Mouse (Mus musculus) heart, postnatal 14 days (tissue): ENCODE data around the gene Krt80. TPM values are rescaled to one million over a fixed set of nuclear protein-coding genes. Genes with fewer than 3 reads are reported as not detected.

Experiments
- DNase-seq, 2 experiments: peaks; one replicate each; pipeline ENCODE4 v3.0.0; 2021 to 2022
- intact Hi-C: fragments of 180-260 bp; cut with DNase I; formaldehyde crosslinking; loops from one replicate; pipeline ENCODE4 v1.15.1; 2025
- total RNA-seq, 2 experiments: library from RNA; stranded (reverse); gene quantifications; 2 replicates each; pipeline ENCODE4 v1.2.3; 2021

Krt80 gene
- total RNA-seq, 2 experiments from 2014 or later, result 1.1 to 1.6 TPM

DNA sequence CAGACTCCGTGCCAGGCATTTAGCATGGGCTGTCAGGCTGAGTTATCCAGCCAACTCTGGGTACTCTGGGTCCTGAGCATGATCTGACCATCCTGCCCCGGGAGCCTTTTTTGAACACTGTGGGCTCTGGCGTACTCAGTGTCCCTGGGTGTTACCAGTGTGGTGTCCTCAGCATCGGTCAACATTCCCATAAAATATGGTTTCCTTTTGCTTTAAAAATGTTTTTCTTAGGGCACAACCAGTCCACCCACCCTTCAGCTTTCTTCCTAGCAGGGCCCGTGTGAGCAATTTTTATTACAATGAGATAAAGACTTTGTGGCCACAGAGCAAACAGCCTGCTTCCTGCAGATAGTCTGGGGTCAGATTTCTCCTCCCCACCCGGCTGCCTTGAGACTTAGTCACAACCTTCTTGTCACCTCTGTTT, 49.3 kb downstream of the Krt80 start:
- no peak for DNase-seq
- intact Hi-C loops, result no loop called here

- no peak for DNase-seq
- intact Hi-C loops, result no loop called here
These were observed 49.8 kb downstream of the Krt80 start for GRCm38 (mm10) chr15:101320010-101320617.

DNA sequence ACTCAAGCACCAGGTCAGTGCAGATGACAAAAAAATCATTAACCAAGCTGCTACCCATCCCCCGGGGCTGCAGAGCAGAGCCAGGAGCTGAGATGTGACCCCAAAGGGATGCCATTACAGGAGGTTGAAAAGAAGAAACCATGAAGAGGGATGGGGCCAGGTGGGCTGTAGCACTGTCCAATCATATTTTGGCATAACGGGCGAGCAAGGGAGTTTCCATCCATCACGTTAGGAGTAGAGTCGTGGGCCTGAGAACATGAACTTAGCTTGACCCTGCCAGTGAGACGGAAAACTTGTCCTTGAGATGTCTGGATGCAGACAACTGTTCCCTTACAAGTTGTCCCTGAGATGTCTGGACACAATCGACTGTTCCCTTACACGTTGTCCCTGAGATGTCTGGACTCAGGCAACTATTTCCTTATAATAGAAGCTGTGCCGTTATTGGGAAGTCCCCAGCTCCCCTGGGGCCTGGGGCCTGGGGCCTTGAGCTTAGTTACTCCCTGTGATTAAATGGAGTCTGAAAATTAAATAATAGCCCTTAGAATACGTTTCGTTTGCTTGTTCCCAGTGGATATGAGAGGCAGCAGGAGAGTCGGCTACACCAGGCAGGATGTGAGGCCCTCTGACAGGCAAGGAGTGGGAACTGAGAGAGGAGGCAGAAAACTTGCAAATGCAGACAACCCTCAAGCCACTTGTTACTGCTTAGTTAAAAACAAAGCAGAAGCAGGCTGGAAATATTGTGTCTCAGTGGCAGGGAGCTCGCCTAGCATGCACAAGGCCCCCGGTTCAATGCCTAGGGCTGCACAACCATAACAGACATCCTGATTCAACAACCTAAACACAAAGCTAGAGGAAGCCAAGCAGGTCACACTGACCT, 50.8 kb downstream of the Krt80 start:
- intact Hi-C loops, result loop anchor here (5.0 kb wide), 1 partner anchor 97 kb away; the partner anchor contains the start of gene Grasp
- DNase-seq, result no peak

DNA sequence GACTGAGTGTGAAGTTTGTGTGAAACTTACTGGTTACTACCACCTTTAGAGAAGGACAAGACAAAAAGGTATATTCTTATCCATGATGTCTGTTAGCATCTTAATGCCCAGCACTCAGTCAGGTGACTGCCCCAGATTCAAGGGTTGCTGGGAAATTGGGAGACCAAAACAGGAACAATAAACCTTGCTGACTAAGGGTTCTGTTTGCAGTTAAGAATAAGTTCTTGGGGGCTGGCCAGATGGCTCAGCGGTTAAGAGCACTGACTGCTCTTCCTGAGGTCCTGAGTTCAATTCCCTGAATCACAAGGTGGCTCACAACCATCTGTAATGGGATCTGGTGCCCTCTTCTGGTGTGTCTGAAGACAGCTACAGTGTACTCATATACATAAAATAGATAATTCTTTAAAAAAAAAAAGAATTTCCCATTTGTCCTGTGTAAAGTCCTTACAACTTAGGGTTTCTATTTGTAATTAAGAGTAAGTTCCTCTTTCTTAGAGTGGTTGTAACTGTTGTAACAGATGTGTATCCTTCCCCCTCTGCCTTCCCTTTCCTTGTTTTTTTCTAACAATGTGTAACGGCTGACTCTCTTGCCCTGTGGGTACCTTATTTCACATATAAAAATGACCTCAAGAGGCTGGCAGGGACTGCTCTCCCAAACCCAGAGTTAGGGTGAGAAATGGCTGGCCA, 52.0 kb downstream of the Krt80 start:
- no peak for DNase-seq
- intact Hi-C loops, result loop anchor here (5.0 kb wide), 1 partner anchor 96 kb away; the partner anchor contains the start of gene Grasp

DNA sequence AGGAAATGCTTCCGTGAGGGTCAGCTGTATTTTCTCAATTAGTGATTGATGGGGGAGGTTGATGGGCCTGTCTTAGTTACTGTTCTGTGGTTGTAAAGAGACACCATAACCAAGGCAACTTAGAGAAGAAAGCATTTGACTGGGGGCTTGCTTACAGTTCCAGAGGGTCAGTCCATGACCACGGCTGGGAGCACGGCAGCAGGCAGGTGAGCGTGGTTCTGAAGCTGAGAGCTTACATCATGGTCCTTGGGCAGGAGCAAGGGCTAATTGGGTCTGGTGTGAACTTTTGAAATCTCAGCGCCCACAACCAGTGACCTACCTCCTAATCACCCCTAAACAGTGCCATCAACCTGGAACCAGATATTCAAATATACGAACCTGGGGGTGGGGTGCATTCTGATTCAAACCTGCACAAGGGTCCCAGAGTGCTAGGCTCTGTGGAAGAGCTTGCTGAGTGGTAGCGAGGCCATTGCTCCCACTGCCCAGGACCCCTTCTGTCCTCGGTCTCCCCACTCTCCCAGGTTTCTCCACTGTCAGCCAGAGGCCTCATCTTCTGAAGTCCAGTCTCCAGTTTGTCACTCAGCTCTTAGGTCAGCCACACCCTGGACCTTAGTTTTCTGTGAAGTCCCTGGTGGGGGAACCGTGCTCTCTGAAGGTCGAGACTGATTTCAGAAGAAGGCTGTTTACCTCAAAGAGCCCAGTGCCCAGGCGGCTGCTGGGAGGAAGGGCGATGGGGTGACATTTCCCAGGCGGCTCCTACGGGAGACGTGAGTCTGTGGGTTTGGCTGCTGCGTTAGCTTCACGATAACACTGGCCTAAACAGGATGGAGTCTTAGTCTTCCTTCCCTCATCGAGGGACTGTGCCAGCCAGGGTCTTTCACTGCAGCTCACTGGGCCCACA, 52.8 kb downstream of the Krt80 start:
- DNase-seq, result no peak
- intact Hi-C loops, result loop anchor here (5.0 kb wide), 1 partner anchor 95 kb away; the partner anchor contains the start of gene Grasp

DNA sequence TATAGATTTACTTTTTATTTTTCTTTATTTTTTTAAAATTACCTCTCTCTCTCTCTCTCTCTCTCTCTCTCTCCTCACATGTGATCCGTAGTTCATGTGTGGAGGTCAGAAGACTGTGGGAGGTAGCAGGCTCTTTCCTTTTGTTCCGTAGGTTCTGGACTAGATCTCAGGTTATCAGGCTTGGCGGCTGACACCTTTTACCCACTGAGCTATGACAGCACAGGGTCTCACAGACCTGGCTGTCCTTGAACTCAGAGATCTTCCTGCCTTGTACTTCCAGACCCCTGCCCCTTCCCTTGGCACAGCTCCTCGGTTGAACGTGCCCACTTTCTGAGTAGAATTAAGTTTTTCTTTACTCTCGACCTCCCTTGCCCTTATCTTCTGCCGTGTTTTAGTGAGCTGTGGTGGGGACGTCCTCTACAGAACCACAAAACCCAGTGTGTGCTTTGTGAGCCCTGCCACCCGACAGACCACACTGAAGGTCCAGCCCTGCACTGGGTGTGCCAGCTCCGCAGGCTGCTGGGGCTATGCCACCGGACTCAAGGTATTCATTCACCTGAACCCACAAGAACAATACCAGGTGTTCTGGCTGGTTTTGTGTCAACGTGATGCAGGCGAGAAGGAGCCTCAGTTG, 53.6 kb downstream of the Krt80 start:
- DNase-seq, result no peak
- intact Hi-C loops, result loop anchor here (5.0 kb wide), 1 partner anchor 94 kb away; the partner anchor contains the start of gene Grasp

DNA sequence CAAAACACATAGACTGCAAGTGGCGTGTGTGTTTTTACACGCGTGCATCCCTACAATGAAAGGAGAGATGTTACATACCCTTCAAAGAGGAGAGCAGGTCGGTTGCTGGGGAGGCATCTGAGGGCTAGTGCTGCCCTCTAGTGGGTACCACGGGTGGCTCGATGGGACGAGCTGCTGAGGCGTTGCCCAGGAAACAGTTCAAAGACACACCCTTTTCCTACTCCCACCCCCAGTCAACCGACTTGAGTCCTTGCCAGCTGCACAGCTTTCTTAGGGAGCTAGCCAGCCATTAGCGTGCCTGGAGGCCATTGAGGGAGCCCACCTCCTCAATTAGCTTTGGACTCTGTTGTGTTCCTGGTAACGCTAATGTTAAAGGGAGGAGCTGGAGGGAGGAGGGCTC, 54.1 kb downstream of the Krt80 start:
- peak; percentile 90 to 92 for DNase-seq
- intact Hi-C loops, result loop anchor here (1.0 to 5.0 kb wide), 3 partner anchors 33 to 94 kb away; partner anchors contain the start of gene Grasp

GRCm38 (mm10) chr15:101315378-101315777, 54.6 kb downstream of the Krt80 start:
- intact Hi-C loops, result loop anchor here (1.0 to 5.0 kb wide), 3 partner anchors 32 to 93 kb away; partner anchors contain the start of gene Grasp
- DNase-seq, result no peak

- DNase-seq, result no peak
- intact Hi-C loops, result no loop called here
These were observed 58.0 kb downstream of the Krt80 start for GRCm38 (mm10) chr15:101312006-101312405.

- intact Hi-C loops, result no loop called here
- no peak for DNase-seq
These were observed 58.7 kb downstream of the Krt80 start for GRCm38 (mm10) chr15:101311087-101311770.

DNA sequence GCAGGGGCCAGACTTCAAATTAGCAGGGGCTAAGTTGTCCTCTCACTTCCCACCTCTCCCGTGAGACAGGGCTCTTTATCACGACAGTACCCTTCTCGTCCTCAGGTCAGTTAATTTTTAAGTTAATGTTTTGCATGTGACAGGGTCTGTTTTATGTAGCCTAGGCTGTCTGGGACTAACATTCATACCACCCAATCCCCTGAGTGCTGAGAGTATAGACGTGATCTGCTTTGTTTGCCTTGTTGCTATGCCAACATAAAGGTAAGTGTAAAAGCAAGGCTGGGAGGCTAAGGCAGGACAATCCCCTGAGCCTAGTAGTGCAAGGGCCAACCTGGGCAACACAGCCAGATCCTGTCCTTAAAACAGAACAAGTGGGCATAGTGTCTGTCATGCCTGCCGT, 60.5 kb downstream of the Krt80 start:
- intact Hi-C loops, result no loop called here
- no peak for DNase-seq

DNA sequence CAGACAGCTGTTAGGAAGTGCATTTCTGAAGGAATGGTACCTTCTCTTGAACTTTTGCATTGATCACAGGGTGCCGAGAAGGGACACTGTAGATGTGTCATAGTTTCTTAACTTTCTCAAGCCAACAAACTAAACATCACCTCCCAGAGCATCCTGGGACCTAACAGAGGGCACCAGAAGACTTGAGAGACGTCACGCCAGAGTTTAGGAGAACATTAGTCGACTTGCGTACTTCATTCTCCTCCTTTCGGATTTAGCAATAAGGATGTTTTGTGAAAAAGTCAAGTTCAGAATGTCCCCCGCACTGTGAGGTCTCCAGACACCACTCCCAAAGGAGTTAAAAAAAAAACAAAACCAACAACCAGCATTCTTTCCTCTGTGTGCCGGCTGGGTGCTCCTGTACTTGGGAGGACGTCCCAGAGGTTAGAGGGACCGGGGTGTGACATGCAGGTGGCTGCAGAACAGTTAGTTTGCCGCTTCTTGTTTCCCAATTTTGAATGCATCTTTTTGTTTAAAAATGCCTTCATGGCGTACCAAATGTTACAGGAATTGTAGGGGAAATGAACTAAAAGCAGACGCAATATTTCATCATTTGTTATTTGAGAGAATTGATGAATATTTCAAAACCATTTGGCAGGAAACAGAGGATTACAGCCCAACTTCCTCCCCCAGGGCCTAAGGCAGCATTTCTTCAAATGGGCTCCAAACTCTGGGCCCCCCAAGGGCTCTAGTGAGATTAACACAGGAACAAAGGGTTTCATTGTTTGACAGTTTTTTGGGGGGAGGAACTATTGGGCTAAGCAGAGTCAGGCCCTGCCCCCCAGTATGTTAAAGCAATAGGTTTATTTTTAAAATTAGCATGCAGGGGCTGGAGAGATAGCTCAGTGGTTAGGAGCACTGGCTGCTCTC, 61.3 kb downstream of the Krt80 start:
- no peak for DNase-seq
- intact Hi-C loops, result no loop called here

GRCm38 (mm10) chr15:101306459-101306858, 63.5 kb downstream of the Krt80 start:
- no peak for DNase-seq
- intact Hi-C loops, result no loop called here

DNA sequence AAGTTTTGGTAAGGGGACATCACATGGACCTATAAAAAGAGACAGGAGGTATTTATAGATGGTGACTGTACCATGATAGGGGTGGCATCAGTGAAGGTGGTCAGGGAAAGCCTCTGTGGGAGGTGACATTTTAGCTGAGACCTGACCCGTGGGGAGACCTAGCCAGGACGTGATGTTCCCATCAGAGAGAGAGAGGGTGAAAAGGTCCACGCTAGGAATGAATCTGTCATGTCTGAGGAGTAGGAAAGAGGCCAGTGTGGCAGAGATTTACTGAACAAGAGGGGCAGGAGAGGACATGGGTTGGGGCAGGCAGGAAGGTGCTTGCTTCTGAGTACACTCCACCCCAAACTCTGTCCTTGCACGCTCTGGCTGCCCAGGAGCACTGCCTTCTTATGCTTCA, 66.1 kb downstream of the Krt80 start:
- DNase-seq, result no peak
- intact Hi-C loops, result no loop called here

DNA sequence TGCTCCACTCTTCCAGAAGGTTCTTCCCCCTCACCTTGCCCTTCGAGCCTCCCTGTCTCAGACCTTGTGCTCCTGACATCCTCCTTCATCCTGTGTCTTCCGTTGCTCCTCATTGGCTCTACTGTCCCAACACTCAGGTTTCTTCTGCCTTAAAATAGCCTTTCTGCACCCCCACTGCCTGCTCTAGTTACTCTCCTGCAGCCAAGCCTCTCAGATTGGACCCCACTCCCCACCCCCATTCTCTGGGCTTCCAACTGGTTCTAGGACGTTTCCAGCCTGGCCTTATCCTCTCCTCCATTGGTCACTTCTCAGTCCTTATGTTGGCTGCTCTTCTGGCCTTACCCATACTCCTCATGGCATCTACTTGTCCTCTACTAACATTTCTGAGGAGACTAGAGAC, 67.8 kb downstream of the Krt80 start:
- intact Hi-C loops, result no loop called here
- no peak for DNase-seq

GRCm38 (mm10) chr15:101300128-101300527, 69.8 kb downstream of the Krt80 start:
- no peak for DNase-seq
- intact Hi-C loops, result no loop called here

DNA sequence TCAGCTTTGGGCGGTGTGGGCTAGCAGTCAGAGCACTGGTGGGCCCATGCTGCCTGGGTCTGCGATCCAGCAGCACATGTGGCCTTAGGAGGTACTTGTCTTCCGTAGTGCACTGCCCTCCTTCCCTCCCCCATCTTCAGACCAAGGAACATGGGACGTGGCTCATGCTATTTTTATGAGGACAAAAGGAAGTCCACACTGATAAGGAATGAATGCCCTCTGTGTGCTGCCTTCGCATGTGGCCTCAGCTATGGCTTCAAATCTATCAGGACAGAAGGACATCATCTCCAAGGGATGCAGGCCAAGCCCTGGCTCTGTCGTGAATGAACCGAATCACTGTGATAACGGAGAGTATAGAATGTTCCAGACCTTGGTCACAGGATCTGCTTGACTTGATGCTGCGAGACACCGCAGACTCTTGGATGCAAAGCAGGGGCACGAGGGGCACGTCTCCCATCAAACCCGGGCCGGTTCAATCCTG, 70.4 kb downstream of the Krt80 start:
- no peak for DNase-seq
- intact Hi-C loops, result no loop called here

- DNase-seq, result no peak
- intact Hi-C loops, result no loop called here
These were observed 71.4 kb downstream of the Krt80 start for GRCm38 (mm10) chr15:101298550-101298949.
